Mouse (Mus musculus): ENCODE measurements around the gene Il12rb2. TPM values are rescaled to one million over a fixed set of nuclear protein-coding genes. Genes with fewer than 3 reads are reported as not detected.

Il12rb2 gene
- polyA plus RNA-seq, 1 experiment from 2014 or later, result 0.05 TPM

DNA sequence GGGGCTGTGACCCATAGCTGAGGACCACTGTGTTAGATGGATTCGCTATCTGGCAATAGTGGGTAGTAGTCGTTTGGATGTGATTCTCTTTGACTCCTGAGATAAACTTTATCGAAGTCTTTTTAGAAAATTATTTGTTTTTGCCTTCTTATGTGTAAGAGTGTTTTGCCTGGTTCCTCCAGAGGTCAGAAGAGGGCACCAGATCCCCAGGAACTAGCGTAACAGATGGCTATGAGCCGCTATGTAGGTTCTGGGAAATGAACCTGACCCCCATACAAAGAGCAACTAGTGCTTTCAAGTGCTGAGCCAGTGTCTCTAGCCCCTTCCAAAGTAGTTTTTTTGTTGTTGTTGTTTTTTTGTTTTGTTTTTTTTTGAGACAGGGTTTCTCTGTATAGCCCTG, 79.9 kb downstream of the Il12rb2 start:
- no peaks in the 10 kb centered on the region for H3K27me3 ChIP-seq
- no peak for ATAC-seq (replicated peaks; ENCODE audit: insufficient number of reproducible peaks, insufficient read depth, low FRiP score, low read depth)
- no peaks in the 10 kb centered on the region for H3K36me3 ChIP-seq
- H3K4me3 ChIP-seq, result no peak overlapping the region
- H3K27ac ChIP-seq, result no peak overlapping the region
- peaks cover 16% of the 10 kb centered on the region for H3K4me1 ChIP-seq (replicated peaks)
- no peak overlapping the region for H3K9ac ChIP-seq
- WGBS, result 56% methylated on average over 5 of the region's 5 CpGs
- no peak overlapping the region for H3K4me2 ChIP-seq
- H3K9me3 ChIP-seq (replicated peaks), result no peaks in the 10 kb centered on the region

DNA sequence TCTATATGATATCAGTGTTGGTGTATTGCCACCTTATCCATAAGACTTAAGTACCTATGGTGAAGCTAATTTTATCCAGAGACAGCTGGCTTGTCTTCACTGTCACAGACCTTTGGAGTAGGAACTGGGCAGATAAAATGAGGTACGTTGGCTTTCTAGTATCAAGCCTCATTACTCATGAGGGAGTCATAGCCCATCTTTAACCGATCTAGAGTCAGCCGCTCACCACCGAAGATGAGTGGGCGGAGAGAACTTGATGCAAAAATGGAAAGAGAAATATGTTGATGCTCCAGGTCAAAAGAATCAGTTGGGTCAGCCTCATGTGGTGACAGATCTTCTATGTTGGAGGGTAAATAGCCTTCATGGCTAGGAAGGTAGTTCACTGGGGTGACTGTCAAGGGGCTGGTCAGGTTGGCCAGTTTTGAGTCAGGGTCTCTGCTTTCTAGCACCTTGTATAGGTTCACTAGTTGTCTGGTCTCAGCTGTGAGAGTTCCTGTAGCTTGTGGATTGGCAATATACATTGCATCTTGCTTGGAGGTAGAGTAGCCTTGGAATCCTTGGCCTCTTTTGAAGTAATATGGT, 83.9 kb downstream of the Il12rb2 start:
- no peak overlapping the region for H3K27ac ChIP-seq
- H3K36me3 ChIP-seq, result peaks cover 18% of the 10 kb centered on the region; the same call in 1 of the 2 replicates
- 76% methylated on average over 5 of the region's 5 CpGs for WGBS
- H3K27me3 ChIP-seq, result no peaks in the 10 kb centered on the region
- H3K4me2 ChIP-seq, result no peak overlapping the region
- no peaks in the 10 kb centered on the region for H3K9me3 ChIP-seq (replicated peaks)
- H3K4me1 ChIP-seq (replicated peaks), result 0 out of 2 replicates have a peak, but pooled peaks cover 2% of the 10 kb centered on the region
- no peak for ATAC-seq (replicated peaks; ENCODE audit: insufficient number of reproducible peaks, insufficient read depth, low FRiP score, low read depth)
- H3K9ac ChIP-seq, result no peak overlapping the region
- H3K4me3 ChIP-seq, result no peak overlapping the region

DNA sequence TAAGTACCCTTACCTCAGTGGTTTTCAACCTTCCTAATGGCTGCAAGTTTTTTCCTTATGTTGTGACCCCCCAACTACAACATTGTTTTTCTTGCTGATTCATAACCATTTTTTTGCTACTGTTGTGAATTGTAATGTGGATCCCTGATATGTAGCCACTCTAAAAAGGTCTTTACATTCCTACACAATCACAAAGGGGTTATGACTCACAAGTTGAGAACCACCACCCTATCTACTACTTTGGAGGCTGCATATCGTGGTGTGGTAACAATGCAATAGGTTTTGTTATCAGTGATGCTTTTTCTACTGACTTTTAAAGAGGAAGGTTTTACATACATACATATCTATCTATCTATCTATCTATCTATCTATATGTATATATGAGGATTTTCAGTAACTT, 93.1 kb downstream of the Il12rb2 start:
- 33% methylated on average over 1 of the region's 1 CpGs for WGBS
- no peak overlapping the region for H3K4me2 ChIP-seq
- no peak overlapping the region for H3K9ac ChIP-seq
- H3K27me3 ChIP-seq, result no peaks in the 10 kb centered on the region
- H3K36me3 ChIP-seq, result peaks cover 51% of the 10 kb centered on the region
- H3K4me3 ChIP-seq, result no peak overlapping the region
- no peak overlapping the region for H3K27ac ChIP-seq
- ATAC-seq (replicated peaks; ENCODE audit: insufficient number of reproducible peaks, insufficient read depth, low FRiP score, low read depth), result no peak
- 0 out of 2 replicates have a peak, but pooled peaks cover 3% of the 10 kb centered on the region for H3K4me1 ChIP-seq (replicated peaks)
- H3K9me3 ChIP-seq (replicated peaks), result no peaks in the 10 kb centered on the region

- Histone ChIP-seq H3K4me1 (replicated peaks) (0 out of 2 replicates have a peak, but pooled peaks cover 3% of the 10 kb centered on the region), H3K9ac (no peak overlapping the region), H3K4me3 (no peak overlapping the region), H3K4me2 (no peak overlapping the region), H3K9me3 (replicated peaks) (no peaks in the 10 kb centered on the region), H3K27me3 (no peaks in the 10 kb centered on the region), H3K27ac (no peak overlapping the region), H3K36me3 (peaks cover 51% of the 10 kb centered on the region)
- WGBS, result 59% methylated on average over 9 of the region's 9 CpGs
- no peak for ATAC-seq (replicated peaks; ENCODE audit: insufficient number of reproducible peaks, insufficient read depth, low FRiP score, low read depth)
Observed at GRCm38 (mm10) chr6:67281614-67282197, 94.3 kb downstream of the Il12rb2 start.

- no peak overlapping the region for H3K27ac ChIP-seq
- H3K4me1 ChIP-seq (replicated peaks), result 0 out of 2 replicates have a peak, but pooled peaks cover 3% of the 10 kb centered on the region
- ATAC-seq (replicated peaks; ENCODE audit: insufficient number of reproducible peaks, insufficient read depth, low FRiP score, low read depth), result no peak
- H3K27me3 ChIP-seq, result no peaks in the 10 kb centered on the region
- peaks cover 49% of the 10 kb centered on the region for H3K36me3 ChIP-seq
- 80% methylated on average over 5 of the region's 5 CpGs for WGBS
- no peak overlapping the region for H3K4me2 ChIP-seq
- no peak overlapping the region for H3K9ac ChIP-seq
- H3K4me3 ChIP-seq, result no peak overlapping the region
- H3K9me3 ChIP-seq (replicated peaks), result no peaks in the 10 kb centered on the region
Observed at GRCm38 (mm10) chr6:67277944-67278343, 98.0 kb downstream of the Il12rb2 start.

- no peak for ATAC-seq (replicated peaks; ENCODE audit: insufficient number of reproducible peaks, insufficient read depth, low FRiP score, low read depth)
- Histone ChIP-seq H3K27me3 (no peaks in the 10 kb centered on the region), H3K36me3 (peaks cover 16% of the 10 kb centered on the region), H3K4me1 (replicated peaks) (peaks cover 9% of the 10 kb centered on the region; the same call in 1 of the 2 replicates), H3K4me2 (peak overlapping the region; percentile 72), H3K27ac (no peak overlapping the region), H3K9me3 (replicated peaks) (no peaks in the 10 kb centered on the region), H3K9ac (0 out of 2 replicates have a peak overlapping the region, but pooled peaks have one; percentile 7), H3K4me3 (peak overlapping the region; percentile 39)
- 17% methylated on average over 2 of the region's 2 CpGs for WGBS
Observed at GRCm38 (mm10) chr6:67269459-67269858, 106.5 kb downstream of the Il12rb2 start.

GRCm38 (mm10) chr6:67268983-67269382, 107.0 kb downstream of the Il12rb2 start:
- Histone ChIP-seq H3K27me3 (no peaks in the 10 kb centered on the region), H3K36me3 (peaks cover 16% of the 10 kb centered on the region), H3K9me3 (replicated peaks) (no peaks in the 10 kb centered on the region), H3K4me1 (replicated peaks) (peaks cover 9% of the 10 kb centered on the region; the same call in 1 of the 2 replicates), H3K9ac (0 out of 2 replicates have a peak overlapping the region, but pooled peaks have one; percentile 25), H3K27ac (no peak overlapping the region), H3K4me2 (peak overlapping the region; percentile 72), H3K4me3 (peak overlapping the region; percentile 39)
- ATAC-seq (replicated peaks; ENCODE audit: insufficient number of reproducible peaks, insufficient read depth, low FRiP score, low read depth), result no peak
- WGBS, result 10% methylated on average over 1 of the region's 1 CpGs

GRCm38 (mm10) chr6:67268245-67268612, 107.8 kb downstream of the Il12rb2 start:
- Histone ChIP-seq H3K36me3 (peaks cover 12% of the 10 kb centered on the region), H3K27ac (peak overlapping the region; percentile 93; the same call in 1 of the 2 replicates), H3K9me3 (replicated peaks) (no peaks in the 10 kb centered on the region), H3K4me3 (peak overlapping the region; percentile 89), H3K9ac (peak overlapping the region; percentile 99), H3K27me3 (no peaks in the 10 kb centered on the region), H3K4me2 (peak overlapping the region; percentile 72), H3K4me1 (replicated peaks) (peaks cover 9% of the 10 kb centered on the region; the same call in 1 of the 2 replicates)
- no peak for ATAC-seq (replicated peaks; ENCODE audit: insufficient number of reproducible peaks, insufficient read depth, low FRiP score, low read depth)
- WGBS, result 0% methylated on average over 2 of the region's 2 CpGs

DNA sequence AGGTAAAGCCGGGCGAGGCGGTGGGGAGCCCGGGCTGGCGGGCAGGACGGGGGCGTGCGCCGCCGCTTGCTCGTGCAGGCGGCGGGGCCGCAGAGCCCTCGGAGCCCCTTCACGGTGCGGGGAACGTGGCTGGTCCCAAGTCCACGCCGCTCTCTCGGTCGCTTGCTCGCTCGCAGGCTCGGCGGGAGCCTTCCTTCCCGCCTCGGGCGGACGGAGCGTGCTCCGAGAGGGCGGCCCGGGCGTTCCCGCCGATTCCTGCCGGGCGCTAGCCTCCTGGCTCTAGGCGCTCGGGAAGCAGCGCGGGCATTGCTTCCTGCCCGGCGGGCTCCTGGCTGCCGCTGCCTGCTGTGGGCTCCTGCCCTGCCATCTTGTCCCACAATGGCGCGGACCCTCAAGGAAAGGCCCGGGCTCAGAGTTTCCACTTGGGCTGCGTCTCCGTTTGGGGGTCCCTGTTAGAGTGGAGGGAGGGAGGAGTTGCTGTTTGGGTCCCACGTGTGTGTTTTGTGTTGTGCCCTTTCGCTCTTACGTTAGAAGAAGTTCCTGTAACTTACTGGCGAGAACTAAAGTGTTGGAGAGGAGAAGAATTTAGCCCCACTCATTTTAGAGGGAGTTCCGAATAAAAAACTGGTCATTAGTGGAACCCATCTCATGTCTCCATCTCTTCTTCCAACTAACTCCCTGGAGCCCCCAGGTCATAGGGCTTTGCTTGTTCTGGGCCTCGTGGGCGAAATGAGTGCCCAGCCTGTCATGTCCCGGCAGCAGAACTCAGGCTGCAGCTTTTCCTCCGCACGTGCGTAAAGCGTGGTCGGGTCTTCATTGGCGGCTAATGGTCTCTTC, 108.4 kb downstream of the Il12rb2 start:
- Histone ChIP-seq H3K4me2 (peak overlapping the region; percentile 72), H3K4me1 (replicated peaks) (peaks cover 7% of the 10 kb centered on the region; the same call in 1 of the 2 replicates), H3K4me3 (peak overlapping the region; percentile 89), H3K27me3 (no peaks in the 10 kb centered on the region), H3K9ac (peak overlapping the region; percentile 99), H3K27ac (peak overlapping the region; percentile 93), H3K36me3 (peaks cover 8% of the 10 kb centered on the region), H3K9me3 (replicated peaks) (no peaks in the 10 kb centered on the region)
- ATAC-seq (replicated peaks; ENCODE audit: insufficient number of reproducible peaks, insufficient read depth, low FRiP score, low read depth), result peak; percentile 25
- WGBS, result under 1% methylated on average over 62 of the region's 65 CpGs

- H3K4me1 ChIP-seq (replicated peaks), result peaks cover 7% of the 10 kb centered on the region; the same call in 1 of the 2 replicates
- WGBS, result under 1% methylated on average over 68 of the region's 68 CpGs
Observed at GRCm38 (mm10) chr6:67266664-67267407, 109.2 kb downstream of the Il12rb2 start.

More at GRCm38 (mm10) chr6:67266664-67267407, 109.2 kb downstream of the Il12rb2 start:
- Histone ChIP-seq H3K27me3 (no peaks in the 10 kb centered on the region), H3K4me3 (peak overlapping the region; percentile 89), H3K9ac (peak overlapping the region; percentile 99), H3K9me3 (replicated peaks) (no peaks in the 10 kb centered on the region), H3K4me2 (peak overlapping the region; percentile 72), H3K27ac (peak overlapping the region; percentile 93), H3K36me3 (peaks cover 5% of the 10 kb centered on the region)
- ATAC-seq (replicated peaks; ENCODE audit: insufficient number of reproducible peaks, insufficient read depth, low FRiP score, low read depth), result peak; percentile 99

Measured in heart, embryonic 15.5 days (tissue).